Mouse (Mus musculus) embryonic facial prominence, embryonic 11.5 days (tissue): ENCODE results near the gene BC024978. TPM values are rescaled to one million over a fixed set of nuclear protein-coding genes. Genes with fewer than 3 reads are reported as not detected.
A peak's percentile ranks its signal among the peaks of the same experiment; 100 is the strongest.

Experiments
- ATAC-seq: fragments of 200-750 bp; cut with Nextera tagmentation; replicated peaks from 2 replicates; pipeline ENCODE4 v1.8.0; 2017; ENCODE audit warnings: low read depth; ENCODE audit not compliant: insufficient number of reproducible peaks, low FRiP score, low TSS enrichment
- DNase-seq: peaks from one replicate; pipeline ENCODE4 v3.0.0-alpha.2; 2015; ENCODE audit warnings: low spot score
- H3K27ac ChIP-seq: fragments of 300-500 bp; sonication (generic); replicated peaks from 2 replicates; pipeline ENCODE4 v1.5.1; 2014; ENCODE audit warnings: mild to moderate bottlenecking, low read depth, low read length, control low read depth
- H3K27me3 ChIP-seq: fragments of 300-500 bp; sonication (generic); 2 replicates; pipeline ENCODE4 v1.6.1; 2014; ENCODE audit warnings: mild to moderate bottlenecking, low read length, moderate library complexity, mixed read lengths; ENCODE audit not compliant: control insufficient read depth, insufficient read depth
- H3K36me3 ChIP-seq: fragments of 300-500 bp; sonication (generic); replicated peaks from 2 replicates; pipeline ENCODE4 v1.6.1; 2014; ENCODE audit warnings: low read depth, mild to moderate bottlenecking, low read length, moderate library complexity, mixed read lengths; ENCODE audit not compliant: control insufficient read depth, insufficient read depth
- H3K4me1 ChIP-seq: fragments of 300-500 bp; sonication (generic); 2 replicates; pipeline ENCODE4 v1.6.1; 2014; ENCODE audit warnings: low read length, mixed read lengths; ENCODE audit not compliant: control insufficient read depth, insufficient read depth
- H3K4me2 ChIP-seq: fragments of 300-500 bp; sonication (generic); 2 replicates; pipeline ENCODE4 v1.6.1; 2014; ENCODE audit warnings: low read depth, mild to moderate bottlenecking, control low read depth, low read length, moderate library complexity
- H3K4me3 ChIP-seq: fragments of 300-500 bp; sonication (generic); 2 replicates; pipeline ENCODE4 v1.5.1; 2014; ENCODE audit warnings: low read depth, low read length, control low read depth
- H3K9ac ChIP-seq: fragments of 300-500 bp; sonication (generic); replicated peaks from 2 replicates; pipeline ENCODE4 v1.6.1; 2014; ENCODE audit warnings: mild to moderate bottlenecking, control low read depth, low read length
- H3K9me3 ChIP-seq: fragments of 300-500 bp; sonication (generic); replicated peaks from 2 replicates; pipeline ENCODE4 v1.6.1; 2016; ENCODE audit warnings: mild to moderate bottlenecking, low read length, inconsistent platforms, mixed read lengths; ENCODE audit not compliant: control insufficient read depth
- WGBS: fragments of 180-500 bp; shearing (Covaris S2); extraction: QIAGEN DNeasy Blood & Tissue Kit; methylation state at CpG from one replicate; pipeline ENCODE4 v1.1.7; 2014; 5-methylcytosine and 5-hydroxymethylcytosine counted together
- polyA plus RNA-seq: library from polyadenylated mRNA; unstranded; fragments of >200 nt; fragmentation: Nextera tagmentation; extraction: Ambion mirVana; gene quantifications from 2 replicates; pipeline ENCODE4 v1.2.1, GENCODE M21; 2014

BC024978 gene
- polyA plus RNA-seq, 1 experiment from 2014 or later: 2.4 TPM

DNA sequence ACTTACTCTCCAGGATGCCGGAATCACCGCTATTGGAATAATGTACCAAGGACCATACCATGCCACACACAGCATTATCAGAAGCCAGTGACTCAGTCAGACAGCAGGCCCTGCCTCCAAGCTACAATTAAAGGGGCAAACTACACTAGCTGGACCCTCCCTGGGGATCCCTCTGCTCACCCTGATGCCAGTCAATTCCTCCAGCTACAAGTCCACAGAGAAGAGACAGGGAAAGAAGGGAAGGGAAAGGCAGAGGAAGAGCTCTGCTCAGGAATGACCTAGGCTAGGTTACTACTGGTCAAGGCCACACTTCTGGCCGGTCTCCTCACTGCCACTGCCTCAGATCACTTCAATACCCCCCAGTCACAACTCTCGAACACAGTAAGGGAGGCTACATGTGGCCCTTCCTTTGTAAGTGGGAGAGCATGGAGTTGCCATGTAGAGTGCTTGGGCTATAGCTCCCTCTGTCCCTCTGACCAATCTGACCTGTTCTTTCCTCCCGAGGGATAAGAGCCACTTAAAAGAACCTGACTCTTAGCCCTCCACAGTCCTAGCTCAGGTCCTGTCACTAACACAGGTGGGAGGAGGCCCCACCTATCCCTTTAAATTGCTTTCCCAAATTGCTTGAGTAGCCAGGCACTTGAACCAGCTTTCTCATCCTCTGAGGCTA, 32.7 kb upstream of the BC024978 start:
- no peaks in the 10 kb centered on the region for H3K27me3 ChIP-seq
- H3K36me3 ChIP-seq: peaks cover 15% of the 10 kb centered on the region
- H3K4me3 ChIP-seq: no peak overlapping the region
- H3K27ac ChIP-seq: no peak overlapping the region
- 91% methylated on average over 5 of the region's 5 CpGs for whole genome bisulfite sequencing
- H3K9ac ChIP-seq: no peak overlapping the region; the same call in 1 of the 2 replicates
- no peak overlapping the region for H3K4me2 ChIP-seq
- H3K4me1 ChIP-seq: peaks cover 11% of the 10 kb centered on the region
- ATAC-seq (no peak), DNase-seq (no peak)
- H3K9me3 ChIP-seq: no peaks in the 10 kb centered on the region

- Histone ChIP-seq H3K9me3 (no peaks in the 10 kb centered on the region), H3K36me3 (peaks cover 15% of the 10 kb centered on the region), H3K4me3 (no peak overlapping the region), H3K4me2 (no peak overlapping the region), H3K9ac (no peak overlapping the region; the same call in 1 of the 2 replicates), H3K4me1 (peaks cover 11% of the 10 kb centered on the region), H3K27ac (no peak overlapping the region), H3K27me3 (no peaks in the 10 kb centered on the region)
- ATAC-seq (no peak), DNase-seq (no peak)
- 75% methylated on average over 5 of the region's 5 CpGs for WGBS
Observed at GRCm38 (mm10) chr7:27163450-27163805, 32.2 kb upstream of the BC024978 start.

DNA sequence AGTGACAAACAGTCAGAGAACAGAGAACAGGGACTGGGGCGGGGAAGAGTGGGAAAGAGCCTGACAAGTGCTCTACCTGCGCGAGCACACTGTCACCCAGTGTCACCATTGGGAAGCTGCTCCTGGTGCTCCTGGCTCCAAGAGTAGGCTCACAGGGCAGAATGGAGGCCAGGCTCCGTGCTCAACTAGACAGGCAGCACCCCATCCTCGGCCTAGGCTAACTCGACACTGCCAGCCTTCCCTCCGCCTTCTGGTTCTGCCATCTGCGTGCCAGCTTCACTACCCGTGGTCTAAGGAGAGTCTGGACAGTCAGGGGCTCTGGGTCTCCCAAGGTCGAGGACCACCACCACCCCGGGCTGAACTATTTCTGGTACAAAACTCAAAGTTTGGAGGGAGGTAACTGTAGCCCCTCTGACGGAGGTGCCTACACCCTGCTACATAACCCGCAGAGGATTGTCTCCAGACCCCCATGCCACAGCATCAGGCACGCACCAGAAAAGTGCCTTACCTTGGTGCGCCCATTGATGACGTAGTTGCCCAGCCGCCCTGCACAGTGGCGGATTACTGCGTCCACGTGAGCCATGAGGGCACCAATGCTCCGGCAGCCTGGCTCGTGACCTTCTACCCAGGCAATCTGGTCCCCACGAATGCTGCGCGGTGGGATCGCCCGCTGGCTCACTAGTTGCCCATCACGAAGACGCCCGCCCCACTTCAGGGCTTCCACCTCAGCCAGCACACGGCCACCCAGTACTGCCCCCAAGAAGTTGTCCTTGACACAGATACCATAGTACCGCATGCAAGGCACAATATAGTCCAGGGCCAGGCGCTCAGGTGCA, 31.3 kb upstream of the BC024978 start:
- ATAC-seq (no peak), DNase-seq (no peak)
- Histone ChIP-seq H3K4me2 (peak overlapping the region; percentile 25), H3K4me3 (no peak overlapping the region), H3K9ac (peak overlapping the region; percentile 10; the same call in 1 of the 2 replicates), H3K27me3 (no peaks in the 10 kb centered on the region), H3K27ac (no peak overlapping the region), H3K36me3 (peaks cover 6% of the 10 kb centered on the region), H3K4me1 (peaks cover 11% of the 10 kb centered on the region), H3K9me3 (no peaks in the 10 kb centered on the region)
- 84% methylated on average over 33 of the region's 33 CpGs for WGBS

GRCm38 (mm10) chr7:27165007-27165655, 30.4 kb upstream of the BC024978 start:
- no peaks in the 10 kb centered on the region for H3K27me3 ChIP-seq
- ATAC-seq: 0 out of 2 replicates have a peak, but pooled peaks have one; percentile 12
- peak overlapping the region; percentile 59 for H3K4me3 ChIP-seq
- peak overlapping the region; percentile 80 for H3K9ac ChIP-seq
- no peak overlapping the region for H3K27ac ChIP-seq
- 81% methylated on average over 23 of the region's 23 CpGs for WGBS
- peaks cover 11% of the 10 kb centered on the region for H3K4me1 ChIP-seq
- DNase-seq: no peak
- H3K4me2 ChIP-seq: peak overlapping the region; percentile 74
- no peaks in the 10 kb centered on the region for H3K9me3 ChIP-seq
- peaks cover 4% of the 10 kb centered on the region; the same call in 1 of the 2 replicates for H3K36me3 ChIP-seq

DNA sequence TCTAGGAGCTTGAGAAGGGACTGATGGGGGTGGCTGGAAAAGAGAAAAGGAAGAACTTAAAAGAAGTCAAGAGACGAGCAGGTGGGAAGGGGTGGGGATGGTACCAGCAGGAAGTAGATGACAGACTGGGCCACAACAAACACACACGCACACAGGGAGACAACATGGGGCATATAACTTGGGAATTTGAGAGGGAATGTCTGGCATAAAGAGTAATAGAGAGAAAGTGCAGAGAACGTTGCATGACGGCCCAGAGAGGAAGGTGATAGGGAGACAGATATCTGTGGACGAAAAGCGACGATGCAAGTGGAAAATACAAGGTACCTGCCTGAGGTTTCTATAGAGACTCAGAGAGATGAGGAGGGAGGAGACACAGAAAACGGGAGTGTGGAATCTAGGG, 29.9 kb upstream of the BC024978 start:
- Histone ChIP-seq H3K9me3 (no peaks in the 10 kb centered on the region), H3K36me3 (peaks cover 4% of the 10 kb centered on the region; the same call in 1 of the 2 replicates), H3K4me2 (peak overlapping the region; percentile 74), H3K9ac (peak overlapping the region; percentile 80), H3K27ac (peak overlapping the region; percentile 96), H3K4me3 (peak overlapping the region; percentile 59), H3K27me3 (no peaks in the 10 kb centered on the region), H3K4me1 (peaks cover 11% of the 10 kb centered on the region)
- no peak for DNase-seq
- no peak for ATAC-seq
- 2% methylated on average over 8 of the region's 8 CpGs for WGBS

GRCm38 (mm10) chr7:27166229-27166613, 29.4 kb upstream of the BC024978 start:
- peaks cover 11% of the 10 kb centered on the region for H3K4me1 ChIP-seq
- peak overlapping the region; percentile 96 for H3K27ac ChIP-seq
- ATAC-seq: peak; percentile 64
- no peaks in the 10 kb centered on the region for H3K27me3 ChIP-seq
- H3K4me2 ChIP-seq: peak overlapping the region; percentile 74
- H3K36me3 ChIP-seq: peaks cover 4% of the 10 kb centered on the region; the same call in 1 of the 2 replicates
- H3K4me3 ChIP-seq: peak overlapping the region; percentile 59
- under 1% methylated on average over 36 of the region's 43 CpGs for WGBS
- H3K9ac ChIP-seq: peak overlapping the region; percentile 80
- no peaks in the 10 kb centered on the region for H3K9me3 ChIP-seq
- peak; percentile 88 for DNase-seq

DNA sequence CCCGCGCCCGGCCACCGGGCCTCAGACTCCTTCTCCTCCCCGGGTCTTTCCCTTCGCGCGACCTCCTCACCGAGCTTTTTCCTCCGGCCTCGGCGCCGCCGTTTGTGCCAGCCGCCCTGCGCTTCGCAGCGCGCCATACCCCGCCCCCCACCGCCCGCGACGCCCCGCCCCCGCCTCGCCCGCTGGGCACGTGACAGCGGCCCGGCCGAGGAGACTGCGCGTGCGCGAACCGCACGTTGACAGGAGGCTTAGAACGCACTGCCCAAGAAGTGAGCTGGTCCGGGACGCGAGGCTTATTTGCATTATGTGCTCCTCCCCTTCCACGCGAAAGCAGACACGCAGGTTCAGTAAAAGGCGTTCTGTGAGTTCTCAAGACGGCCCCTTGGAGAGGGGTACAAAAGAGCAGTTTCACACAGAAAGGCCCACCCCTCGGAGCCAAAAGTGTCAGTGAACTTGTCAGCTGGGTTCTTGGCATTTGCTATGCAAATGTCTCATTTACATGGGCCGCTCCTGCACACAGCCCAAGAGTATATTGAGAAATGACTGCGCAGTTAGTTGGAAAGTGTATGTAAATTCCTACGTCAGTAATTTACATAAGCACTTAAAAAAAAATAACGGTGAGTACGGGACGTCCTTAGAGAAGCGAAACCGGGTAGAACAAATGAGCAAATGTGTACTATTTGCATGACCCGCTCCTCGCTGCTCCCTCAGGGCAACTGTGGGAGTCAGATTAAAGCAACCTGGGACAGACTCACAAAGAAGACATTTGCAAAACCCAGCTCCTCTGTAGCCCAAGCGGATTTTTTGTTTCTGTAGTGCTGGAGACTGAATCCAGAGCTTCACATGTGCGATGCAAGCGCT, 28.7 kb upstream of the BC024978 start, which contains the start of gene Egln2:
TSS of gene Egln2 (minus strand) at position 189 of the 861 bp plus-strand sequence.
- peak within 1 kb of the TSS; percentile 74 for H3K4me2 ChIP-seq
- H3K9me3 ChIP-seq: no peaks in the 10 kb centered on the region
- H3K4me1 ChIP-seq: peaks cover 11% of the 10 kb centered on the region
- WGBS: 2% methylated on average over 58 of the region's 61 CpGs
- H3K27ac ChIP-seq: peak within 1 kb of the TSS; percentile 96
- H3K36me3 ChIP-seq: peaks cover 4% of the 10 kb centered on the region; the same call in 1 of the 2 replicates
- DNase-seq: peak; percentile 93
- H3K4me3 ChIP-seq: peak within 1 kb of the TSS; percentile 59
- peak; percentile 69 for ATAC-seq
- H3K27me3 ChIP-seq: no peaks in the 10 kb centered on the region
- H3K9ac ChIP-seq: peak within 1 kb of the TSS; percentile 80
